Mouse (Mus musculus): Measurements from ENCODE around the gene Cpt1c. TPM values are rescaled to one million over a fixed set of nuclear protein-coding genes. Genes with fewer than 3 reads are reported as not detected.

The Cpt1c gene
- polyA plus RNA-seq, 1 experiment from 2014 or later: 27.2 TPM

- Histone ChIP-seq H3K27me3 (ENCODE audit: control insufficient read depth, insufficient read depth, low read length) (no peaks in the 10 kb centered on the region), H3K4me2 (ENCODE audit: low read depth, low read length, severe bottlenecking) (no peak overlapping the region), H3K36me3 (ENCODE audit: control insufficient read depth, insufficient read depth, low read length) (no peaks in the 10 kb centered on the region; the same call in 1 of the 2 replicates), H3K27ac (ENCODE audit: low read depth, low read length) (no peak overlapping the region), H3K4me1 (replicated peaks; ENCODE audit: control insufficient read depth, insufficient read depth, low read length) (peaks cover 1% of the 10 kb centered on the region; the same call in 1 of the 2 replicates), H3K9me3 (ENCODE audit: control insufficient read depth, low read length) (no peaks in the 10 kb centered on the region), H3K9ac (ENCODE audit: low read length) (no peak overlapping the region), H3K4me3 (ENCODE audit: low read depth, low read length) (no peak overlapping the region)
- 88% methylated on average over 7 of the region's 7 CpGs for WGBS
- DNase-seq (ENCODE audit: low spot score) (no peak), ATAC-seq (replicated peaks; ENCODE audit: low FRiP score) (no peak)
Measured at GRCm38 (mm10) chr7:44965975-44966374, 8.7 kb downstream of the Cpt1c start.

- Histone ChIP-seq H3K9me3 (ENCODE audit: control insufficient read depth, low read length) (no peaks in the 10 kb centered on the region), H3K27ac (ENCODE audit: low read depth, low read length) (no peak overlapping the region), H3K4me3 (ENCODE audit: low read depth, low read length) (no peak overlapping the region), H3K4me1 (replicated peaks; ENCODE audit: control insufficient read depth, insufficient read depth, low read length) (no peaks in the 10 kb centered on the region), H3K9ac (ENCODE audit: low read length) (no peak overlapping the region), H3K36me3 (ENCODE audit: control insufficient read depth, insufficient read depth, low read length) (no peaks in the 10 kb centered on the region; the same call in 1 of the 2 replicates), H3K4me2 (ENCODE audit: low read depth, low read length, severe bottlenecking) (no peak overlapping the region), H3K27me3 (ENCODE audit: control insufficient read depth, insufficient read depth, low read length) (no peaks in the 10 kb centered on the region)
- WGBS: 98% methylated on average over 13 of the region's 13 CpGs
- no peak for DNase-seq (ENCODE audit: low spot score)
- no peak for ATAC-seq (replicated peaks; ENCODE audit: low FRiP score)
Measured at GRCm38 (mm10) chr7:44964990-44965389, 9.7 kb downstream of the Cpt1c start.

DNA sequence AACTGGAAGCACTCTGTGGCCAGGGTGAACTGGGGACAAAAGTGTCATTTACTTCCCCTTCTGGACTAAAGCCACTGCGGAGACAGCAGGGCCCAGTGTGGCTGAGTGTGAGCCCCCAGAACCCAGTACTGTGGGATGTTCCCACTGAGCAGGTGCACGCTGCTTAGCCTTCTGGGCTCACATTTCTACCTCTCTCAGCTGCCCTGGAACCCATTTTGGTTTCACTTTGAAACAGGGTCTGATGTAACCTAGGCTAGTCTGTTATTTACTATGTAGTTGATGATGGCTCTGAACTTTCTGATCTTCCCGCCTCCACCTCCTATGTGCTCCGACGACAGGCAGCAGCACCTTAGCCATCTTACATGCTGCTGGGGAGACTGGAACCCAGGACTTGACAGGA lies 11.8 kb downstream of the Cpt1c start:
- Histone ChIP-seq H3K36me3 (ENCODE audit: control insufficient read depth, insufficient read depth, low read length) (no peaks in the 10 kb centered on the region; the same call in 1 of the 2 replicates), H3K4me2 (ENCODE audit: low read depth, low read length, severe bottlenecking) (no peak overlapping the region), H3K9me3 (ENCODE audit: control insufficient read depth, low read length) (no peaks in the 10 kb centered on the region), H3K4me1 (replicated peaks; ENCODE audit: control insufficient read depth, insufficient read depth, low read length) (no peaks in the 10 kb centered on the region), H3K27me3 (ENCODE audit: control insufficient read depth, insufficient read depth, low read length) (no peaks in the 10 kb centered on the region), H3K9ac (ENCODE audit: low read length) (no peak overlapping the region), H3K27ac (ENCODE audit: low read depth, low read length) (no peak overlapping the region), H3K4me3 (ENCODE audit: low read depth, low read length) (no peak overlapping the region)
- ATAC-seq (replicated peaks; ENCODE audit: low FRiP score) (no peak), DNase-seq (ENCODE audit: low spot score) (peak; percentile 32)
- 89% methylated on average over 5 of the region's 5 CpGs for WGBS

GRCm38 (mm10) chr7:44962337-44962736 lies 12.3 kb downstream of the Cpt1c start:
- 86% methylated on average over 8 of the region's 8 CpGs for WGBS
- no peak for DNase-seq (ENCODE audit: low spot score)
- ATAC-seq (replicated peaks; ENCODE audit: low FRiP score): no peak
- no peaks in the 10 kb centered on the region for H3K4me1 ChIP-seq (replicated peaks; ENCODE audit: control insufficient read depth, insufficient read depth, low read length)
- H3K4me2 ChIP-seq (ENCODE audit: low read depth, low read length, severe bottlenecking): no peak overlapping the region
- H3K27me3 ChIP-seq (ENCODE audit: control insufficient read depth, insufficient read depth, low read length): no peaks in the 10 kb centered on the region
- no peak overlapping the region for H3K9ac ChIP-seq (ENCODE audit: low read length)
- H3K27ac ChIP-seq (ENCODE audit: low read depth, low read length): no peak overlapping the region
- H3K4me3 ChIP-seq (ENCODE audit: low read depth, low read length): no peak overlapping the region
- no peaks in the 10 kb centered on the region; the same call in 1 of the 2 replicates for H3K36me3 ChIP-seq (ENCODE audit: control insufficient read depth, insufficient read depth, low read length)
- no peaks in the 10 kb centered on the region for H3K9me3 ChIP-seq (ENCODE audit: control insufficient read depth, low read length)

- 91% methylated on average over 13 of the region's 13 CpGs for WGBS
- Histone ChIP-seq H3K9me3 (ENCODE audit: control insufficient read depth, low read length) (no peaks in the 10 kb centered on the region), H3K36me3 (ENCODE audit: control insufficient read depth, insufficient read depth, low read length) (no peaks in the 10 kb centered on the region), H3K27me3 (ENCODE audit: control insufficient read depth, insufficient read depth, low read length) (no peaks in the 10 kb centered on the region), H3K27ac (ENCODE audit: low read depth, low read length) (no peak overlapping the region), H3K4me3 (ENCODE audit: low read depth, low read length) (no peak overlapping the region), H3K4me2 (ENCODE audit: low read depth, low read length, severe bottlenecking) (no peak overlapping the region), H3K9ac (ENCODE audit: low read length) (no peak overlapping the region), H3K4me1 (replicated peaks; ENCODE audit: control insufficient read depth, insufficient read depth, low read length) (no peaks in the 10 kb centered on the region)
- ATAC-seq (replicated peaks; ENCODE audit: low FRiP score): no peak
- DNase-seq (ENCODE audit: low spot score): no peak
Measured at GRCm38 (mm10) chr7:44960512-44960910, 14.1 kb downstream of the Cpt1c start.

DNA sequence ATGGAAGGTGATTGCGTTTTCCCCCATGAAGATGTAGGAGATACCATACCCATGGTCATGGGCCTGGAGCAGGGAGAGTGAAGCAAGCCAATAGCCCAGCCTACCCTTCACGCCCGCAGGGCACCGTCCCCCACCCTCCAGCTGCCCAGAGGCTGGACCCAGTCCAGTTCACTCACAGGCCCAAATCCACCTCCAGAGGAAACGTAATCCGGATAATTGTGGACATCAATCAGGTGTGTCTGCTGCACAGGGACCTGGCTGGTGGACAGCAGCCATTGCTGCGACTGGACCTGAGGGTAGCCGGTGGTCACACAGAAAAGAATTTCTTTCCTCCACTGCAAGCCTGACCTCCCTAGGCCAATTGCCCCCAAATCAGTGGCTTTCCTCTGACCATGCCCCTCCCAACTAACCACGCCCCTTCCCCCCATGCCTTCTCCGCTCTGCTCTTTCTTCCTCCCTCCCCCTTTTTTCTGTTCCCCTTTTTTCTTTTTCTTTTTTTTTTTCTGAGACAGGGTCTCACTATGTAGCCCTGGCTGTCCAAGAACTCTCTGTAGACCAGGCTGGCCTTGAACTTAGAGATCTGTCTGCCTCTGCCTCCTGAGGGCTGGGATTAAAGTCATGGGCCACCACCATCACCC lies 14.7 kb downstream of the Cpt1c start:
- Histone ChIP-seq H3K27me3 (ENCODE audit: control insufficient read depth, insufficient read depth, low read length) (no peaks in the 10 kb centered on the region), H3K4me2 (ENCODE audit: low read depth, low read length, severe bottlenecking) (no peak overlapping the region), H3K27ac (ENCODE audit: low read depth, low read length) (no peak overlapping the region), H3K36me3 (ENCODE audit: control insufficient read depth, insufficient read depth, low read length) (no peaks in the 10 kb centered on the region), H3K9me3 (ENCODE audit: control insufficient read depth, low read length) (no peaks in the 10 kb centered on the region), H3K9ac (ENCODE audit: low read length) (no peak overlapping the region), H3K4me3 (ENCODE audit: low read depth, low read length) (no peak overlapping the region), H3K4me1 (replicated peaks; ENCODE audit: control insufficient read depth, insufficient read depth, low read length) (no peaks in the 10 kb centered on the region)
- WGBS: 87% methylated on average over 10 of the region's 10 CpGs
- ATAC-seq (replicated peaks; ENCODE audit: low FRiP score) (no peak), DNase-seq (ENCODE audit: low spot score) (no peak)

DNA sequence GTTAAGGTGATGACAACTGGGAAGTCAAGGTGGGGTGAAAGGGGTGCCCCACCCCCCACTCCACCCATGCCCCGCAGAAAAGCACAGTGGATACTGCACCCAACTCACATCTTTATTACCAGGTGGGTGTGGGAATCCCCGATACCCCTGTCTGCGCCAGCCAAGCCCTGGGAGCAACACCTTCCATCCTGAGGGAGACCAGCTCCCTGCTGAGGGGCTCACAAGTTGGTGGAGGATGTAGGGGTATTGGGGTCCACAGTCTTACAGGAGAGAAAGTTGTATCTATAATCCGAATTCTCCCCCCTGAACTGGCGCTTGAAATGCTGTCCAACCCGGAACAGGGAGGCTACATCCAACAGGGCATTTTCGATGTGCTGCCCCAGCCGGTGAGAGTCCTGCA lies 15.4 kb downstream of the Cpt1c start:
- 92% methylated on average over 8 of the region's 8 CpGs for WGBS
- H3K27ac ChIP-seq (ENCODE audit: low read depth, low read length): no peak overlapping the region
- no peaks in the 10 kb centered on the region for H3K36me3 ChIP-seq (ENCODE audit: control insufficient read depth, insufficient read depth, low read length)
- DNase-seq (ENCODE audit: low spot score) (no peak), ATAC-seq (replicated peaks; ENCODE audit: low FRiP score) (no peak)
- no peak overlapping the region for H3K4me3 ChIP-seq (ENCODE audit: low read depth, low read length)
- H3K27me3 ChIP-seq (ENCODE audit: control insufficient read depth, insufficient read depth, low read length): no peaks in the 10 kb centered on the region
- H3K9me3 ChIP-seq (ENCODE audit: control insufficient read depth, low read length): no peaks in the 10 kb centered on the region
- no peak overlapping the region for H3K4me2 ChIP-seq (ENCODE audit: low read depth, low read length, severe bottlenecking)
- no peak overlapping the region for H3K9ac ChIP-seq (ENCODE audit: low read length)
- no peaks in the 10 kb centered on the region for H3K4me1 ChIP-seq (replicated peaks; ENCODE audit: control insufficient read depth, insufficient read depth, low read length)

DNA sequence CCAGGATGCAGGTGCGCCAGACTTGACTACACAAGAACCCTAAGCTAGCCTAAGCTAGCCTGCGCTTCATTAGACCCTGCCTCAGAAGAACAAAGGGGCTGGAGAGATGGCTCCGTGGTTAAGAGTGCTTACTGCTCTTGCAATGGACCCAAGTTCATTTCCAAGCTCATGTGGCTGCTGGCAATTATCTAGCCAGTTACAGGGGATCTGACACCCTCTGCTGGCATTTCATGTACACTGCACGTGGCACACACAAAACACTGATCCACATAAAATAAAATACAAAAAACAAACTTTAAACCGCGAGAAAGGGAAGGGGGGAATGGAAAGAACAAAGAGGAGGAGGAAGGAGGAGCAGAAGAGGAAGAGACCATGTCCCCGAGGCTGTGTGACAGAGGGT lies 16.4 kb downstream of the Cpt1c start:
- Histone ChIP-seq H3K27me3 (ENCODE audit: control insufficient read depth, insufficient read depth, low read length) (no peaks in the 10 kb centered on the region), H3K4me3 (ENCODE audit: low read depth, low read length) (no peak overlapping the region), H3K4me2 (ENCODE audit: low read depth, low read length, severe bottlenecking) (no peak overlapping the region), H3K9me3 (ENCODE audit: control insufficient read depth, low read length) (no peaks in the 10 kb centered on the region), H3K9ac (ENCODE audit: low read length) (no peak overlapping the region), H3K4me1 (replicated peaks; ENCODE audit: control insufficient read depth, insufficient read depth, low read length) (no peaks in the 10 kb centered on the region), H3K27ac (ENCODE audit: low read depth, low read length) (no peak overlapping the region), H3K36me3 (ENCODE audit: control insufficient read depth, insufficient read depth, low read length) (no peaks in the 10 kb centered on the region)
- ATAC-seq (replicated peaks; ENCODE audit: low FRiP score): no peak
- 66% methylated on average over 7 of the region's 7 CpGs for WGBS
- no peak for DNase-seq (ENCODE audit: low spot score)

GRCm38 (mm10) chr7:44957183-44957835 lies 17.3 kb downstream of the Cpt1c start:
- Histone ChIP-seq H3K27ac (ENCODE audit: low read depth, low read length) (no peak overlapping the region), H3K4me1 (replicated peaks; ENCODE audit: control insufficient read depth, insufficient read depth, low read length) (peaks cover 4% of the 10 kb centered on the region), H3K9ac (ENCODE audit: low read length) (no peak overlapping the region), H3K36me3 (ENCODE audit: control insufficient read depth, insufficient read depth, low read length) (no peaks in the 10 kb centered on the region), H3K27me3 (ENCODE audit: control insufficient read depth, insufficient read depth, low read length) (no peaks in the 10 kb centered on the region), H3K9me3 (ENCODE audit: control insufficient read depth, low read length) (no peaks in the 10 kb centered on the region), H3K4me2 (ENCODE audit: low read depth, low read length, severe bottlenecking) (no peak overlapping the region), H3K4me3 (ENCODE audit: low read depth, low read length) (no peak overlapping the region)
- ATAC-seq (replicated peaks; ENCODE audit: low FRiP score) (no peak), DNase-seq (ENCODE audit: low spot score) (no peak)
- WGBS: 76% methylated on average over 20 of the region's 20 CpGs

Measured in forebrain, embryonic 11.5 days (tissue).